Mouse (Mus musculus) kidney, embryonic 14.5 days (tissue): Measurements from ENCODE around the gene Tex261. TPM values are rescaled to one million over a fixed set of nuclear protein-coding genes. Genes with fewer than 3 reads are reported as not detected.

ENCODE experiments used
- ATAC-seq: fragments of 200-750 bp; cut with Nextera tagmentation; 2 replicates; pipeline ENCODE4 v1.8.0; 2017; ENCODE audit warnings: moderate number of reproducible peaks, mild to moderate bottlenecking, moderate TSS enrichment, moderate library complexity; ENCODE audit not compliant: low FRiP score, low TSS enrichment
- H3K27ac ChIP-seq: fragments of 300-500 bp; sonication (generic); 2 replicates; pipeline ENCODE4 v1.5.1; 2014; ENCODE audit warnings: low read depth, mild to moderate bottlenecking, low read length, moderate library complexity, mixed read lengths
- H3K27me3 ChIP-seq: fragments of 300-500 bp; sonication (generic); 2 replicates; pipeline ENCODE4 v1.6.1; 2014; ENCODE audit warnings: mild to moderate bottlenecking, low read length; ENCODE audit not compliant: control insufficient read depth, insufficient read depth
- H3K36me3 ChIP-seq: fragments of 300-500 bp; sonication (generic); 2 replicates; pipeline ENCODE4 v1.6.1; 2014; ENCODE audit warnings: low read length, mixed read lengths; ENCODE audit not compliant: control insufficient read depth, insufficient read depth
- H3K4me1 ChIP-seq: fragments of 300-500 bp; sonication (generic); 2 replicates; pipeline ENCODE4 v1.6.1; 2014; ENCODE audit warnings: low read length, mixed read lengths; ENCODE audit not compliant: control insufficient read depth, insufficient read depth
- H3K4me2 ChIP-seq: fragments of 300-500 bp; sonication (generic); replicated peaks from 2 replicates; pipeline ENCODE4 v1.6.1; 2014; ENCODE audit warnings: low read depth, mild to moderate bottlenecking, low read length
- H3K4me3 ChIP-seq: fragments of 300-500 bp; sonication (generic); 2 replicates; pipeline ENCODE4 v1.5.1; 2014; ENCODE audit warnings: mild to moderate bottlenecking, low read length
- H3K9ac ChIP-seq: fragments of 300-500 bp; sonication (generic); 2 replicates; pipeline ENCODE4 v1.6.1; 2014; ENCODE audit warnings: low read depth, mild to moderate bottlenecking, low read length, moderate library complexity
- H3K9me3 ChIP-seq: fragments of 300-500 bp; sonication (generic); 2 replicates; pipeline ENCODE4 v1.6.1; 2016; ENCODE audit warnings: low read length; ENCODE audit not compliant: control insufficient read depth
- WGBS: fragments of 180-500 bp; shearing (Covaris S2); extraction: QIAGEN DNeasy Blood & Tissue Kit; methylation state at CpG from one replicate; pipeline ENCODE4 v1.1.7; 2014; 5-methylcytosine and 5-hydroxymethylcytosine counted together
- polyA plus RNA-seq: library from polyadenylated mRNA; unstranded; fragments of >200 nt; fragmentation: Nextera tagmentation; extraction: Ambion mirVana; gene quantifications from 2 replicates; pipeline ENCODE4 v1.2.1, GENCODE M21; 2014

Gene Tex261
- polyA plus RNA-seq: 59.8 and 67.3 TPM in 2 replicates

GRCm38 (mm10) chr6:83775638-83776293 is at the start of gene Tex261:
Gene Tex261, minus strand, starts transcription at chr6:83775813.
- Histone ChIP-seq H3K4me2 (peak within 1 kb of the TSS; percentile 84), H3K9ac (peak within 1 kb of the TSS; percentile 93), H3K4me1 (0 out of 2 replicates have a peak, but pooled peaks cover 5% of the 10 kb centered on the region), H3K27me3 (no peaks in the 10 kb centered on the region), H3K36me3 (peaks cover 18% of the 10 kb centered on the region), H3K4me3 (peak within 1 kb of the TSS; percentile 96), H3K27ac (peak within 1 kb of the TSS; percentile 79), H3K9me3 (no peaks in the 10 kb centered on the region)
- under 1% methylated on average over 45 of the region's 45 CpGs for WGBS
- ATAC-seq: peak; percentile 92

GRCm38 (mm10) chr6:83821856-83822255 is 46.2 kb upstream of the Tex261 start:
- Histone ChIP-seq H3K27ac (no peak overlapping the region), H3K27me3 (no peaks in the 10 kb centered on the region), H3K36me3 (peaks cover under 1% of the 10 kb centered on the region; the same call in 1 of the 2 replicates), H3K4me1 (no peaks in the 10 kb centered on the region), H3K9me3 (peaks cover 6% of the 10 kb centered on the region; the same call in 1 of the 2 replicates), H3K4me3 (no peak overlapping the region), H3K4me2 (no peak overlapping the region), H3K9ac (no peak overlapping the region)
- 58% methylated on average over 2 of the region's 2 CpGs for WGBS
- no peak for ATAC-seq

- H3K36me3 ChIP-seq: no peaks in the 10 kb centered on the region; the same call in 1 of the 2 replicates
- peaks cover 6% of the 10 kb centered on the region; the same call in 1 of the 2 replicates for H3K9me3 ChIP-seq
- H3K27me3 ChIP-seq: no peaks in the 10 kb centered on the region
- no peak overlapping the region for H3K9ac ChIP-seq
- no peak overlapping the region for H3K4me2 ChIP-seq
- 81% methylated on average over 2 of the region's 2 CpGs for WGBS
- no peak overlapping the region for H3K4me3 ChIP-seq
- no peaks in the 10 kb centered on the region for H3K4me1 ChIP-seq
- no peak for ATAC-seq
- H3K27ac ChIP-seq: no peak overlapping the region
These were observed 45.3 kb upstream of the Tex261 start for GRCm38 (mm10) chr6:83820727-83821515.

GRCm38 (mm10) chr6:83818996-83819395 is 43.4 kb upstream of the Tex261 start:
- H3K36me3 ChIP-seq: peaks cover 6% of the 10 kb centered on the region; the same call in 1 of the 2 replicates
- H3K4me3 ChIP-seq: no peak overlapping the region
- no peak overlapping the region for H3K27ac ChIP-seq
- H3K9me3 ChIP-seq: peaks cover 6% of the 10 kb centered on the region; the same call in 1 of the 2 replicates
- H3K9ac ChIP-seq: no peak overlapping the region
- no peak overlapping the region for H3K4me2 ChIP-seq
- no peak for ATAC-seq
- no peaks in the 10 kb centered on the region for H3K27me3 ChIP-seq
- 83% methylated on average over 1 of the region's 1 CpGs for WGBS
- no peaks in the 10 kb centered on the region for H3K4me1 ChIP-seq

- Histone ChIP-seq H3K4me3 (no peak overlapping the region), H3K36me3 (peaks cover 23% of the 10 kb centered on the region), H3K4me2 (no peak overlapping the region), H3K9me3 (peaks cover 6% of the 10 kb centered on the region; the same call in 1 of the 2 replicates), H3K27me3 (no peaks in the 10 kb centered on the region), H3K9ac (no peak overlapping the region), H3K27ac (no peak overlapping the region), H3K4me1 (no peaks in the 10 kb centered on the region)
- no peak for ATAC-seq
- WGBS: 96% methylated on average over 3 of the region's 3 CpGs
These were observed 40.2 kb upstream of the Tex261 start for GRCm38 (mm10) chr6:83815801-83816200.

GRCm38 (mm10) chr6:83802846-83803245 is 27.2 kb upstream of the Tex261 start:
- ATAC-seq: no peak
- no peaks in the 10 kb centered on the region for H3K27me3 ChIP-seq
- peaks cover 46% of the 10 kb centered on the region for H3K36me3 ChIP-seq

GRCm38 (mm10) chr6:83802033-83802432 is 26.4 kb upstream of the Tex261 start:
- Histone ChIP-seq H3K27me3 (no peaks in the 10 kb centered on the region), H3K9me3 (no peaks in the 10 kb centered on the region), H3K9ac (no peak overlapping the region), H3K36me3 (peaks cover 41% of the 10 kb centered on the region), H3K27ac (no peak overlapping the region), H3K4me3 (no peak overlapping the region), H3K4me2 (no peak overlapping the region), H3K4me1 (no peaks in the 10 kb centered on the region)
- 94% methylated on average over 5 of the region's 5 CpGs for WGBS
- no peak for ATAC-seq

More at GRCm38 (mm10) chr6:83802846-83803245, 27.2 kb upstream of the Tex261 start:
- Histone ChIP-seq H3K4me2 (no peak overlapping the region), H3K4me3 (no peak overlapping the region), H3K9me3 (no peaks in the 10 kb centered on the region), H3K27ac (no peak overlapping the region), H3K9ac (no peak overlapping the region), H3K4me1 (no peaks in the 10 kb centered on the region)
- WGBS: 90% methylated on average over 3 of the region's 3 CpGs

GRCm38 (mm10) chr6:83796686-83797085 is 21.1 kb upstream of the Tex261 start:
- Histone ChIP-seq H3K4me3 (no peak overlapping the region), H3K27me3 (no peaks in the 10 kb centered on the region), H3K9me3 (no peaks in the 10 kb centered on the region), H3K4me2 (no peak overlapping the region), H3K36me3 (peaks cover 17% of the 10 kb centered on the region), H3K9ac (no peak overlapping the region), H3K27ac (no peak overlapping the region), H3K4me1 (peaks cover 5% of the 10 kb centered on the region)
- no peak for ATAC-seq
- 65% methylated on average over 3 of the region's 3 CpGs for WGBS

- Histone ChIP-seq H3K9ac (peak overlapping the region; percentile 64), H3K27me3 (no peaks in the 10 kb centered on the region), H3K4me2 (peak overlapping the region; percentile 93), H3K9me3 (no peaks in the 10 kb centered on the region), H3K4me1 (peaks cover 5% of the 10 kb centered on the region), H3K36me3 (peaks cover 5% of the 10 kb centered on the region; the same call in 1 of the 2 replicates), H3K4me3 (peak overlapping the region; percentile 69), H3K27ac (peak overlapping the region; percentile 90)
- 7% methylated on average over 13 of the region's 13 CpGs for WGBS
- ATAC-seq: peak; percentile 26; the same call in 1 of the 2 replicates
These were observed 19.9 kb upstream of the Tex261 start for GRCm38 (mm10) chr6:83795492-83795900.
